Mouse (Mus musculus) embryo, embryonic 11.5 days (tissue): ENCODE measurements around the gene Magea6.
"Not testable (repeated sequence)": the region's sequence is repeated elsewhere in the genome, so short reads cannot be mapped to it uniquely, and the experiment has no call there.

ENCODE experiments used
- DNase-seq: peaks from one replicate; pipeline ENCODE4 v3.0.0-alpha.2; 2012; ENCODE audit warnings: low read depth, low spot score

Gene Magea6

DNA sequence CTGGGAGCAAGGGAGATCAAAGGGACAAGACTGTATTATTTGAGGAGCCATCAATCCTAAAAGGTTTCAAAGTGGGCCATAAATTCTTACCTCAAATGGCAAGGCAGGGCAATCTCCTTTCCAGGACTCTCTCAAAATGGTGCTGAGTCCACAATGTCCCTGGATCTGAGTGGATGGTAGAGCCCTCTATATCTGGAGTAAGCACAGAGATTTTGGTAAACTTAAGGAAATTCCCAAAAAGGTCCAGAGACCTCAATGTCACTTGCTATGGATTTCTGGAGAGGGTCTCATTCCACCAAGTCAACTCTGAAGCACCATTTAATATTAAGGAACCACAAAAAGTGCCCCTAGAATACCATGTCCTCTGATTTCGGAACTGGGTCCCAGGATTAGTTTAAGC is at the start of gene Magea6:
TSS of gene Magea6 (minus strand) at position 101 of the 400 bp plus-strand sequence.
- DNase-seq, result not testable (repeated sequence)

DNA sequence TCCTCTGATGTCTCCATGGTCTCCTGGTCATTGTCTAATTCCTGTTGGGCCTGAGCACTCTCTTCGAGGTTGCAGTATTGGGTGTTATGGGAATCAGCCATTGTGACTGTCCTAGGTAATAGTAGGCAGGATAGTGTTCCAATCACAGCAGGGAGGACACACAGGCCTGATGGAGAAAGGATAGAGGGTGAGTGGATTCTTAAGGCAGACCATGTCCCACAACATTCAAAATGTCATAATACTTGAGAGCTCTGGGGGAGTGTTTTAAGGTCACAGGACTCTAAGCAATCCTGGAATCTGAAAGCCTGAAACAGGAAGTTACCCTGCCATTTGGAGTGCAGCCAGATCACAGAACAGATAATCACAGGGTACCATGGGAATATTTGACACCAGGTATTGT is 13.6 kb upstream of the Magea6 start, which contains the start of gene Magea3:
TSS of gene Magea3 (minus strand) at position 101 of the 400 bp plus-strand sequence.
- DNase-seq, result not testable (repeated sequence)

DNA sequence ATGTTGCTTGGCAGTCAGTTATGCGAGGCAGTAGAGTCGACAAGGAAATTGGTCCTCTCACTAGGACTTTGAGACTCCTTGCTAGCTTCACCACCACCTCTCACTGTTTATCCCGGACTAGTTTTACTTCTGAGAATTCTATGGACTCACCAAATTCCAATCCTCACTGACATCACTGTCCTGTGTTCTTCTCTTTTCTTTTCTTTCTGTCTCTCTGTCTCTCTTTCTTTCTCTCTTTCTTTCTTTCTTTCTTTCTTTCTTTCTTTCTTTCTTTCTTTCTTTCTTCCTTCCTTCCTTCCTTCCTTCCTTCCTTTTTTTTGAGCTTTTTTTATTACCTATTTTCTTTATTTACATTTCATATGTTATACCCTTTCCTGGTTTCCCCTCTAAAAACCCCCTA is 45.6 kb downstream of the Magea6 start, which contains the start of gene Cldn34b1:
TSS of gene Cldn34b1 (minus strand) at position 101 of the 400 bp plus-strand sequence.
- not testable (repeated sequence) for DNase-seq
